Mouse (Mus musculus) limb, embryonic 11.5 days (tissue): Measurements from ENCODE around the gene Celf2. TPM values are rescaled to one million over a fixed set of nuclear protein-coding genes. Genes with fewer than 3 reads are reported as not detected.

Source experiments
- ATAC-seq: fragments of 200-750 bp; cut with Nextera tagmentation; 2 replicates; pipeline ENCODE4 v1.8.0; 2017; ENCODE audit warnings: low read depth; ENCODE audit not compliant: insufficient number of reproducible peaks, low FRiP score, low TSS enrichment
- DNase-seq: peaks from one replicate; pipeline ENCODE4 v3.0.0-alpha.2; 2015; ENCODE audit warnings: low spot score
- H3K27ac ChIP-seq: fragments of 300-500 bp; sonication (generic); replicated peaks from 2 replicates; pipeline ENCODE4 v1.5.1; 2014; ENCODE audit warnings: low read depth, mild to moderate bottlenecking, low read length
- H3K27me3 ChIP-seq: fragments of 300-500 bp; sonication (generic); 2 replicates; pipeline ENCODE4 v1.6.1; 2014; ENCODE audit warnings: mild to moderate bottlenecking, low read length, mixed read lengths; ENCODE audit not compliant: control insufficient read depth, insufficient read depth
- H3K36me3 ChIP-seq: fragments of 300-500 bp; sonication (generic); 2 replicates; pipeline ENCODE4 v1.6.1; 2014; ENCODE audit warnings: mild to moderate bottlenecking, low read length, moderate library complexity, mixed read lengths; ENCODE audit not compliant: control insufficient read depth, insufficient read depth
- H3K4me1 ChIP-seq: fragments of 300-500 bp; sonication (generic); 2 replicates; pipeline ENCODE4 v1.6.1; 2014; ENCODE audit warnings: low read length, mixed read lengths; ENCODE audit not compliant: control insufficient read depth, insufficient read depth
- H3K4me2 ChIP-seq: fragments of 300-500 bp; sonication (generic); 2 replicates; pipeline ENCODE4 v1.6.1; 2014; ENCODE audit warnings: low read depth, mild to moderate bottlenecking, moderate library complexity; ENCODE audit not compliant: severe bottlenecking
- H3K4me3 ChIP-seq: fragments of 300-500 bp; sonication (generic); 2 replicates; pipeline ENCODE4 v1.5.1; 2014; ENCODE audit warnings: low read depth, low read length
- H3K9ac ChIP-seq: fragments of 300-500 bp; sonication (generic); 2 replicates; pipeline ENCODE4 v1.6.1; 2014; ENCODE audit warnings: mild to moderate bottlenecking, low read length
- H3K9me3 ChIP-seq: fragments of 300-500 bp; sonication (generic); 2 replicates; pipeline ENCODE4 v1.6.1; 2016; ENCODE audit warnings: low read length; ENCODE audit not compliant: control insufficient read depth
- WGBS: fragments of 180-500 bp; shearing (Covaris S2); extraction: QIAGEN DNeasy Blood & Tissue Kit; methylation state at CpG from one replicate; pipeline ENCODE4 v1.1.7; 2014; 5-methylcytosine and 5-hydroxymethylcytosine counted together
- polyA plus RNA-seq: library from polyadenylated mRNA; unstranded; fragments of >200 nt; fragmentation: Nextera tagmentation; extraction: Ambion mirVana; gene quantifications from 2 replicates; pipeline ENCODE4 v1.2.1, GENCODE M21; 2014

The Celf2 gene
- polyA plus RNA-seq, 1 experiment from 2014 or later: 24.1 TPM

DNA sequence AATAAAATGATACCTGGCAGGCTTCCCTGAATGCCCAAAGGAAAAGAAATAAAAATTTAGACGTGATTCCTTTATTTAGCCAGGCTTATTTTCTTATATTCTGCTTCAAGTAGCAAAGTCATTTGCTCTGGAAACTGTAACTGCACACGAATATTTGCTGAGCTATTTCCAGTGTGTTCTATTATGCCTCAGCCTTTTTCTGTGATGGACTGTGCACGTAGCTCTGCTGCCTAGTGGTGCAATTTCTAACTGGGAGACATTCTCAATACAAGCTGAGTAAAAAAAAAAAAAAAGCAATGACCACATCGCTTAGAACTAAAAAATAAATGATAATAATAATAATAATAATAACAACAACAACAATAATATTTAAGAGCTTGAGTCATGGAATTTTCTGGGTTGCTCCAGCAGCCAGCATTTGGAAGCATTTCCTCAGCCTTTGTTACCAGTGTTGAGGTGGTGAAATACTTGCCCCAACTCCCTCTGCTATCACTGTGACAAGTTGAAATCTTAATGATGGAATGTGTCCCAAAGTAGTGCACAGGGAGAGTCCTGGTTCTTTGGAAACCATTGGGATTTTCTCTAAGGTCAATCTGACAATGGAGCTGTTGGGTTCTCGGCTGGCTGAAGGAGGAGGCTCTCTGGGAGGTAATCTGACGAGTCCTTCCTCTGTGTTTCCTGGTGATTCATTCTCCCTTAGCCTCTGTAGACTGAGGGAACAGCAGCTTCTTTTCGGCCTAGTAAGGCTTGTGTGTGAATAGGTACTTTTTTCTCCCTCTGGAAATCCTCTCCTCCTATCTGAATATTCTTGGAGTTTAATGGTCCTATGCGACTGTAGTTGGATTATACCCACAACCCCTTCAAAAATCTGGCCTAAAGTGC, 181.1 kb downstream of the Celf2 start:
- H3K27ac ChIP-seq: no peak overlapping the region
- no peak overlapping the region for H3K9ac ChIP-seq
- no peak for DNase-seq
- H3K9me3 ChIP-seq: no peaks in the 10 kb centered on the region
- no peak for ATAC-seq
- WGBS: 85% methylated on average over 8 of the region's 8 CpGs
- H3K4me1 ChIP-seq: no peaks in the 10 kb centered on the region
- H3K4me2 ChIP-seq: no peak overlapping the region
- no peak overlapping the region for H3K4me3 ChIP-seq
- no peaks in the 10 kb centered on the region for H3K27me3 ChIP-seq
- H3K36me3 ChIP-seq: no peaks in the 10 kb centered on the region

DNA sequence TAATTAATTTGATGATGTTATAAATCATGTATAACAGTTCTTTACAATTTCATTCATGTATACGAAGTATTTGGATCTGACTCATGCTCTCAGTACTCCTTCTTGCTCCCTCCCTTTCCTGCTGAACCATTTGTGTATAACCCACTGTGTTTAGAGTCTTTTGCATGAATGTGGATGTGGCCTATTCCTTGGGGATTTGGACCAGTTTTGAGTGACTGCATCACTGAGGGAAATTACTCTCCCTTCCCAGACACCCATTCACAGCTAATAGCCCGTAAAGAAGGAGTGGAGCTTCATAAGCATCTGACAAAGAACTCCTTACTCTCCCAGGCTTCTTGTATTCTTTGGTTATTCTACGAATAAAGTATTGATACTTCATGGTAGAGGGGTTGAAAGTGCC, 189.6 kb downstream of the Celf2 start:
- no peaks in the 10 kb centered on the region for H3K27me3 ChIP-seq
- no peak overlapping the region for H3K9ac ChIP-seq
- no peak overlapping the region for H3K27ac ChIP-seq
- WGBS: 80% methylated on average over 3 of the region's 3 CpGs
- no peaks in the 10 kb centered on the region for H3K9me3 ChIP-seq
- no peak for DNase-seq
- no peak overlapping the region for H3K4me3 ChIP-seq
- no peak overlapping the region for H3K4me2 ChIP-seq
- H3K4me1 ChIP-seq: no peaks in the 10 kb centered on the region
- no peak for ATAC-seq
- H3K36me3 ChIP-seq: no peaks in the 10 kb centered on the region

DNA sequence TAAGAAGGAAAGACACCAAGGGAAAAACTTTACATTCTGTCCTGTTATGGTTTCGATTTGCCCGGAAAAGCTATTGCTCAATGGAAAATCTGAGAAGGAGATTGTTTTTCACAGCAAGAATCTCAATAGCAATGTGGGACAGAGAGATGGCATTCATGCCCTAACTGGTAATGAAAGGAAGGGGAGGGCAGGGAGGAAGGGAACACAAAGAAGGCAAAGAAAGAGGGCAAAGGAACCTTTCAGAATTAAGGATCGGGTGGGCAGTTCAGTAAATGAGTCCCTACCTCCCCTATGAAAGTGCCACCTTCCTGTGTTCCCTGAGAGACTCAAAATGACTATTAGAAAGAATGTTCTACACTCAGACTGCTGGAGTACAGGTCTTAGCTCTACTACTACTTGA, 197.6 kb downstream of the Celf2 start:
- 82% methylated on average over 3 of the region's 3 CpGs for WGBS
- Histone ChIP-seq H3K9ac (no peak overlapping the region), H3K4me3 (no peak overlapping the region), H3K4me2 (no peak overlapping the region), H3K27ac (no peak overlapping the region), H3K27me3 (no peaks in the 10 kb centered on the region), H3K4me1 (no peaks in the 10 kb centered on the region), H3K36me3 (no peaks in the 10 kb centered on the region), H3K9me3 (no peaks in the 10 kb centered on the region)
- ATAC-seq (no peak), DNase-seq (no peak)

DNA sequence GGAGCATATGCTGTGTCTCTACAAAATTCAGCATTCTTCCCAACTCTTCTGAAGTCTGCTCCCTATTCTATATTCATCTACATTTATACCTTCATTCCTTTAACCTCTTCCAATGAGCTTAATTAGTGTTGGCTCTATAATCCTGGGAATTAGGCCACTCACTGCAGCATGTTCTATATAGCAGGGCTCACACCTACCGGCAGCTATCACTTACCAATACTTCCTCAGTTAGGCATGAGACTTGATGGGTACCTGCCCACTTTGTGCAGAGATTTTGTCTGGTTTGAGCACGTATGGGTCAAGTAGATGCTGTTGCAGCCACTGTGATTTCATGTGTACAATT, 198.6 kb downstream of the Celf2 start:
- Histone ChIP-seq H3K27me3 (no peaks in the 10 kb centered on the region), H3K36me3 (no peaks in the 10 kb centered on the region), H3K4me3 (no peak overlapping the region), H3K9ac (no peak overlapping the region), H3K9me3 (no peaks in the 10 kb centered on the region), H3K27ac (no peak overlapping the region), H3K4me1 (no peaks in the 10 kb centered on the region), H3K4me2 (no peak overlapping the region)
- ATAC-seq (no peak), DNase-seq (no peak)
- WGBS: 89% methylated on average over 2 of the region's 2 CpGs

DNA sequence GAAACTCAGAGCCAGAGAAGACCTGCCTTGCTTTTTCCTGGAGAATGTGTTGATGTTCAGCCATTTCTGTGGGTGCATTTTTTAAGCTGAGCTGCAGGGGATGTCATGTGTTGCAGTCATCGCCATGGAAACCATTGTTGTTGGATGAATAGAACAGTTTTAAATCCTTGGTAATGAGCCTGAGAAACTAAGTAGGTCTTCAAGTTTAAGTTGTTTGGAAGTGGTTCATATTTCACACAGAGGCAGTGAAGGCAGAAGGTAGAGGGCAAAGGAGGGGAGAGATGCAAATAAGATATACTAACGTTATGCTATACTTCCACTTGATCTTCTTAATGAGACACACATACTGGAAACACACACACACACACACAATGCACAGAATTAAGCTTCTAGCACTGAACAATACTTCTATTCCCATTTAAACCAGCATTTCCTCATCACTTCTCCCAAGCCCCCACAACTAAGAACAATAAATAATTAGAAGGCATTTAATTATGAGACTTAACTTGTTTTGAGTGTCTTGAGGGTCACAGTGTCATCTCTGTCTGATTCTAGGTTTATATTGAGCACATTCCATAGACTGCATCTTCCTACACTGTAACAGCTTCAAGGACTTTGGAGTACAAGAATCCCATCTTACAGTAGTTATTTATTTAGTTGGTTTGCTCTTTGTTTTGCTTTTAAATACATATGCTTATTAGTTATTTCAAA, 199.1 kb downstream of the Celf2 start:
- WGBS: 64% methylated on average over 2 of the region's 2 CpGs
- Histone ChIP-seq H3K27ac (no peak overlapping the region), H3K4me1 (no peaks in the 10 kb centered on the region), H3K4me3 (no peak overlapping the region), H3K36me3 (no peaks in the 10 kb centered on the region), H3K4me2 (no peak overlapping the region), H3K27me3 (no peaks in the 10 kb centered on the region), H3K9me3 (no peaks in the 10 kb centered on the region), H3K9ac (no peak overlapping the region)
- DNase-seq (no peak), ATAC-seq (no peak)

DNA sequence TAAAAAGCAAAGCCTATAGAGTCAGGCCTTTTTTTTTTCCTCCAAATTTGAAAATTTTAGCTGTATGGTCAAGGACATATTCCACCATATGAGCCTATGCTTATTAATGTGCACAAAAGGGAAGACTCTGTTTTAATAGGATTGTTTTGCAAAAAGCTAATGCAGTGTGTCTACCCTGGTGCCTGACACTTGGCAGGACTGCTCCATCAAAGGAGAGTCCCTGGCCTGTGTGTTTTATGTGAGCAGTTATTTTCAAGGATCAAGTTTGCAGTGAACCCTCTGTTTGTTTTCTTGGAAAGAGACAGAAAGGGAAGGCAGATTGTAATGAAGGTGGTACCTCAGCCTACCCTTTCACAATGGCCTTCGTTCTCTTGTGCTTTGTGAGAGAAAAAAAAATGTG, 200.0 kb downstream of the Celf2 start:
- H3K9ac ChIP-seq: no peak overlapping the region
- 88% methylated on average over 1 of the region's 1 CpGs for WGBS
- H3K9me3 ChIP-seq: no peaks in the 10 kb centered on the region
- H3K36me3 ChIP-seq: no peaks in the 10 kb centered on the region
- no peaks in the 10 kb centered on the region for H3K4me1 ChIP-seq
- H3K27ac ChIP-seq: no peak overlapping the region
- DNase-seq: no peak
- ATAC-seq: no peak
- H3K27me3 ChIP-seq: no peaks in the 10 kb centered on the region
- H3K4me3 ChIP-seq: no peak overlapping the region
- no peak overlapping the region for H3K4me2 ChIP-seq

DNA sequence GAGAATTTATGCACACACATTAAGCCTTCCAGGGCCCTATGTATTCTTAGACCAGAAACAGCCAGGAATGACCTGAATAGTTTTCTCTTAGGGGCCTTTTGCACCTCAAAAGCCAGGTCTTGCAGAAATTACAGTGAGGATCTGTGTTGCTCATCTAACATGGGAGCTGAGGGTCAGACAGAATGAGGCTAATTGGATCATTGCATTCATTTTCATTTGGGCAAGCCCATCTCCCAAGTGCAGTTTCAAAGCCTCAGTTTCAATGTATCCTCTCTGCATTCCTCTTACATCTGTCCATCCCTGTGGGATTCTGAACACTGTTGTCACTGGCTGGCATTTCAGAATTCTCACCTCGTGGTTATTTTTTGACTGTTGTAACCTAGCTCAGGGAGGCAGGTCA, 200.6 kb downstream of the Celf2 start:
- H3K9me3 ChIP-seq: no peaks in the 10 kb centered on the region
- no peak overlapping the region for H3K27ac ChIP-seq
- no peaks in the 10 kb centered on the region for H3K27me3 ChIP-seq
- WGBS: 77% methylated on average over 1 of the region's 1 CpGs
- H3K4me3 ChIP-seq: no peak overlapping the region
- no peaks in the 10 kb centered on the region for H3K4me1 ChIP-seq
- no peak overlapping the region for H3K9ac ChIP-seq
- H3K36me3 ChIP-seq: no peaks in the 10 kb centered on the region
- H3K4me2 ChIP-seq: no peak overlapping the region
- no peak for DNase-seq
- no peak for ATAC-seq

DNA sequence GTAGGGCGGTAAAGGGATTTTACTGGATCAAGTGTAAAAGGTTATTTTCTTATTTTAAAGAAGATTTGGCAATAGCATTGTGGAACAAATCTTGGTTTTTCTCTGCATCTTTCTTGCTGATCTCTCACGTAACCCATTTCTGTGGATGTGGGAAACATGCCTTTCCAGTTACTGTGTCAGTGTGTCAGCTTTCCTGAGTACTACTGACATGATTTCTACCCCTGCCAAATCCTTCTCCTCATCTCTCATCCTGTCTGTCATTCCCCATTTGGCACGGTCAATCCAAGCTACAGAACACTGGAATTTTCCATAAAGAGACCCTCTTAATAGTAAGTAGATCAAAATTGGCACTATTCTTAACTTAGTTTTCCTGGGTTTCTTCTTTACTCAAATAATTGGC, 221.9 kb downstream of the Celf2 start:
- Histone ChIP-seq H3K4me2 (no peak overlapping the region), H3K4me1 (no peaks in the 10 kb centered on the region), H3K4me3 (no peak overlapping the region), H3K9me3 (no peaks in the 10 kb centered on the region), H3K27me3 (no peaks in the 10 kb centered on the region), H3K9ac (no peak overlapping the region), H3K36me3 (no peaks in the 10 kb centered on the region), H3K27ac (no peak overlapping the region)
- no peak for DNase-seq
- no peak for ATAC-seq
- WGBS: 91% methylated on average over 3 of the region's 3 CpGs
